Mouse (Mus musculus) liver, embryonic 14.5 days (tissue): Measurements from ENCODE around the gene 1700001J03Rik. TPM values are rescaled to one million over a fixed set of nuclear protein-coding genes. Genes with fewer than 3 reads are reported as not detected.

Experiments
- ATAC-seq: fragments of 200-750 bp; cut with Nextera tagmentation; 2 replicates; pipeline ENCODE4 v1.8.0; 2017; ENCODE audit warnings: moderate number of reproducible peaks, mild to moderate bottlenecking, moderate library complexity; ENCODE audit not compliant: insufficient read depth
- DNase-seq, 3 experiments: peaks; one replicate each; pipeline ENCODE4 v3.0.0-alpha.2; 2012 to 2013; ENCODE audit warnings: low read depth in 3 of 3, low spot score in 3 of 3
- H3K27ac ChIP-seq: fragments of 300-500 bp; sonication (generic); 2 replicates; pipeline ENCODE4 v1.5.1; 2014; ENCODE audit warnings: moderate library complexity, mild to moderate bottlenecking, control low read depth, inconsistent platforms
- H3K27me3 ChIP-seq: fragments of 300-500 bp; sonication (generic); 2 replicates; pipeline ENCODE4 v1.6.1; 2014; ENCODE audit warnings: mild to moderate bottlenecking, low read length, moderate library complexity; ENCODE audit not compliant: control insufficient read depth, insufficient read depth
- H3K36me3 ChIP-seq: fragments of 300-500 bp; sonication (generic); replicated peaks from 2 replicates; pipeline ENCODE4 v1.6.1; 2014; ENCODE audit warnings: low read depth; ENCODE audit not compliant: control insufficient read depth, insufficient read depth
- H3K4me1 ChIP-seq, 2 experiments: fragments of 200-500 bp in 1 of 2; fragments of 300-500 bp in 1 of 2; sonication (generic) in 1 of 2; replicated peaks; 2 replicates each; pipeline ENCODE4 v1.6.1; 2012 to 2014; ENCODE audit warnings: antibody characterized with exemption in 1 of 2, inconsistent platforms in 1 of 2, low read length in 1 of 2; ENCODE audit not compliant: control insufficient read depth in 2 of 2, insufficient read depth in 2 of 2
- H3K4me2 ChIP-seq: fragments of 300-500 bp; sonication (generic); 2 replicates; pipeline ENCODE4 v1.6.1; 2014; ENCODE audit warnings: low read depth, mild to moderate bottlenecking, control low read depth, moderate library complexity
- H3K4me3 ChIP-seq, 2 experiments: fragments of 200-500 bp in 1 of 2; fragments of 300-500 bp in 1 of 2; sonication (generic) in 1 of 2; 2 replicates each; pipeline ENCODE4 v1.5.1; 2012 to 2014; ENCODE audit warnings: low read depth in 2 of 2, low read length in 2 of 2, mild to moderate bottlenecking in 2 of 2, control low read depth in 1 of 2, inconsistent platforms in 1 of 2, moderate library complexity in 1 of 2; ENCODE audit not compliant: insufficient read depth in 1 of 2
- H3K9ac ChIP-seq: fragments of 300-500 bp; sonication (generic); replicated peaks from 2 replicates; pipeline ENCODE4 v1.6.1; 2014; ENCODE audit warnings: mild to moderate bottlenecking, control low read depth, moderate library complexity
- H3K9me3 ChIP-seq: fragments of 300-500 bp; sonication (generic); 2 replicates; pipeline ENCODE4 v1.6.1; 2016; ENCODE audit warnings: low read length, mixed read lengths; ENCODE audit not compliant: control insufficient read depth
- CTCF ChIP-seq: IDR thresholded peaks from 2 replicates; pipeline ENCODE4 v1.5.1; 2016; ENCODE audit warnings: antibody characterized with exemption, low read depth, control low read depth
- EP300 ChIP-seq: IDR thresholded peaks from 2 replicates; pipeline ENCODE4 v1.6.1; 2016; ENCODE audit warnings: antibody characterized with exemption, low read depth
- WGBS: fragments of 180-500 bp; shearing (Covaris S2); extraction: QIAGEN DNeasy Blood & Tissue Kit; methylation state at CpG from one replicate; pipeline ENCODE4 v1.1.7; 2014; ENCODE audit not compliant: insufficient replicate concordance; 5-methylcytosine and 5-hydroxymethylcytosine counted together
- polyA plus RNA-seq, 2 experiments: library from polyadenylated mRNA; depleted of rRNA in 1 of 2; stranded (reverse) in 1 of 2; unstranded in 1 of 2; fragments of >200 nt; fragmentation: Nextera tagmentation in 1 of 2; extraction: Ambion mirVana in 1 of 2; gene quantifications; 2 replicates each; pipeline versions ENCODE4 v1.2.1 to v1.2.3; 2012 to 2014

Gene 1700001J03Rik
- polyA plus RNA-seq, 2 experiments = 0.17 TPM; not detected in 1

- Histone ChIP-seq H3K27ac (no peak overlapping the region), H3K9me3 (no peaks in the 10 kb centered on the region), H3K4me2 (no peak overlapping the region), H3K4me3 (no peak overlapping the region), H3K36me3 (no peaks in the 10 kb centered on the region), H3K27me3 (no peaks in the 10 kb centered on the region), H3K9ac (no peak overlapping the region), H3K4me1 (no peaks in the 10 kb centered on the region)
- ATAC-seq (no peak), DNase-seq (no peak)
- WGBS = 31% methylated on average over 3 of the region's 3 CpGs
- TF ChIP-seq CTCF = no peak
- TF ChIP-seq EP300 = no peak
Observed at GRCm38 (mm10) chr5:146150454-146150853, 34.6 kb downstream of the 1700001J03Rik start.

- no peaks in the 10 kb centered on the region for H3K4me1 ChIP-seq
- no peak overlapping the region for H3K27ac ChIP-seq
- no peak overlapping the region for H3K9ac ChIP-seq
- TF ChIP-seq EP300 = no peak
- TF ChIP-seq CTCF = 0 out of 2 replicates have a peak, but pooled peaks have one; percentile 24
- DNase-seq = no peak
- H3K27me3 ChIP-seq = no peaks in the 10 kb centered on the region
- no peaks in the 10 kb centered on the region for H3K36me3 ChIP-seq
- H3K9me3 ChIP-seq = no peaks in the 10 kb centered on the region
- WGBS = 25% methylated on average over 2 of the region's 2 CpGs
- no peak overlapping the region for H3K4me2 ChIP-seq
- ATAC-seq = no peak
- H3K4me3 ChIP-seq = no peak overlapping the region
Observed at GRCm38 (mm10) chr5:146147903-146148302, 37.2 kb downstream of the 1700001J03Rik start.

Other genes with a start within 250 kb of the 1700001J03Rik start
- gene Cyp3a25, start 175.7 kb downstream of the 1700001J03Rik start, polyA plus RNA-seq (2012; rRNA removed) = not detected in 2 replicates
- gene Cyp3a25, start 175.7 kb downstream of the 1700001J03Rik start, polyA plus RNA-seq (2014; fragmentation: Nextera tagmentation; extraction: Ambion mirVana) = 0.10 and 0.16 TPM in 2 replicates
- gene Cyp3a59, start 106.0 kb downstream of the 1700001J03Rik start, polyA plus RNA-seq (2012; rRNA removed) = not detected in 2 replicates
- gene Cyp3a59, start 106.0 kb downstream of the 1700001J03Rik start, polyA plus RNA-seq (2014; fragmentation: Nextera tagmentation; extraction: Ambion mirVana) = 0.19 TPM in 1 of 2 replicates, not detected in the other
- not detected in 2 replicates for gene Gm5565, start 24.8 kb downstream of the 1700001J03Rik start, polyA plus RNA-seq (2012; rRNA removed)
- not detected in 2 replicates for gene Gm5565, start 24.8 kb downstream of the 1700001J03Rik start, polyA plus RNA-seq (2014; fragmentation: Nextera tagmentation; extraction: Ambion mirVana)
- gene Gm6309, start 14.6 kb downstream of the 1700001J03Rik start, polyA plus RNA-seq (2012; rRNA removed) = not detected in 2 replicates
- gene Gm6309, start 14.6 kb downstream of the 1700001J03Rik start, polyA plus RNA-seq (2014; fragmentation: Nextera tagmentation; extraction: Ambion mirVana) = not detected in 2 replicates
- 8.3 and 13.2 TPM in 2 replicates for gene Rnf6, start 36.3 kb upstream of the 1700001J03Rik start, polyA plus RNA-seq (2012; rRNA removed)
- 18.9 and 19.4 TPM in 2 replicates for gene Rnf6, start 36.3 kb upstream of the 1700001J03Rik start, polyA plus RNA-seq (2014; fragmentation: Nextera tagmentation; extraction: Ambion mirVana)
- gene Cdk8, start 45.9 kb upstream of the 1700001J03Rik start, polyA plus RNA-seq (2012; rRNA removed) = 36.6 and 42.5 TPM in 2 replicates
- 25.8 and 28.5 TPM in 2 replicates for gene Cdk8, start 45.9 kb upstream of the 1700001J03Rik start, polyA plus RNA-seq (2014; fragmentation: Nextera tagmentation; extraction: Ambion mirVana)
- gene Wasf3, start 199.7 kb upstream of the 1700001J03Rik start, polyA plus RNA-seq (2012; rRNA removed) = 0.06 and 0.07 TPM in 2 replicates
- gene Wasf3, start 199.7 kb upstream of the 1700001J03Rik start, polyA plus RNA-seq (2014; fragmentation: Nextera tagmentation; extraction: Ambion mirVana) = 0.04 TPM in 2 replicates